Mouse (Mus musculus): ENCODE results near the gene Kpna7. TPM values are rescaled to one million over a fixed set of nuclear protein-coding genes. Genes with fewer than 3 reads are reported as not detected.

The Kpna7 gene
- polyA plus RNA-seq, 1 experiment from 2014 or later, result not detected

- peaks cover 7% of the 10 kb centered on the region for H3K9me3 ChIP-seq (ENCODE audit: control insufficient read depth, low read length)
These were observed 100.6 kb downstream of the Kpna7 start for GRCm38 (mm10) chr5:144983227-144983626.

DNA sequence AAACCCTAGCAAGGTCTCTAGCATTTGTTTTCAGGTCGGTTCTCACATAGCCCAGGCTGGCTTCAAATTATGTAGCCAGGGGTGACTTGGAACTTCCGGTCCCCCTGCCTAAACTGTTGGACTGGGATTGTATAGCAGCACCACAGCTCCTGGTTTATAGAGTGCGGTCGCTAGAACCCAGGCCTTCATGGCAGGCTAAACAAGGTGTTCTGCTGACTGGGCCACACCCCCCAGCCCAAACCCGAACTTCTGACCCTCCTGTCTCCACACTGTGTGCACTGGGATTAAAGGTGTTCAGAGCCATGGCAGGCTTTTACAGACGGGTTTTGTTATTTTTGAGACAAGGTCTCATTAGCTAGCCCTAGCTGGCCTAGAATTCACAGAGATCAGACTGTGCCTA, 104.7 kb downstream of the Kpna7 start:
- Histone ChIP-seq H3K27me3 (ENCODE audit: control insufficient read depth, insufficient read depth, low read length) (no peaks in the 10 kb centered on the region), H3K4me1 (ENCODE audit: control insufficient read depth in 2 of 2, insufficient read depth in 2 of 2, low read length in 2 of 2) (peaks cover 5 to 6% of the 10 kb centered on the region in 2 experiments; a peak in 2 of 4 replicates), H3K4me3 (ENCODE audit: control insufficient read depth in 1 of 2, insufficient read depth in 1 of 2, low read depth in 1 of 2, low read length in 2 of 2) (no peak overlapping the region), H3K4me2 (ENCODE audit: low read length) (no peak overlapping the region), H3K9ac (ENCODE audit: low read length) (no peak overlapping the region), H3K9me3 (ENCODE audit: control insufficient read depth, low read length) (0 out of 2 replicates have a peak, but pooled peaks cover 4% of the 10 kb centered on the region), H3K27ac (replicated peaks in 1 of 2; ENCODE audit: control insufficient read depth in 1 of 2, insufficient read depth in 1 of 2, low read depth in 2 of 2, low read length in 2 of 2) (peak overlapping the region; percentile 9 to 20; a peak in 1 of 4 replicates), H3K36me3 (ENCODE audit: control insufficient read depth, insufficient read depth, low read length) (no peaks in the 10 kb centered on the region)
- ATAC-seq (ENCODE audit: insufficient number of reproducible peaks, insufficient read depth, low FRiP score, low read depth), result no peak
- 77% methylated on average over 6 of the region's 6 CpGs for WGBS

More at GRCm38 (mm10) chr5:144983227-144983626, 100.6 kb downstream of the Kpna7 start:
- H3K4me2 ChIP-seq (ENCODE audit: low read length), result no peak overlapping the region
- H3K27ac ChIP-seq (replicated peaks in 1 of 2; ENCODE audit: control insufficient read depth in 1 of 2, insufficient read depth in 1 of 2, low read depth in 2 of 2, low read length in 2 of 2), result no peak overlapping the region
- no peak overlapping the region for H3K4me3 ChIP-seq (ENCODE audit: control insufficient read depth in 1 of 2, insufficient read depth in 1 of 2, low read depth in 1 of 2, low read length in 2 of 2)
- 92% methylated on average over 3 of the region's 3 CpGs for WGBS
- H3K4me1 ChIP-seq (ENCODE audit: control insufficient read depth in 2 of 2, insufficient read depth in 2 of 2, low read length in 2 of 2), result peaks cover 5 to 6% of the 10 kb centered on the region in 2 experiments; a peak in 2 of 4 replicates
- H3K36me3 ChIP-seq (ENCODE audit: control insufficient read depth, insufficient read depth, low read length), result no peaks in the 10 kb centered on the region
- no peak overlapping the region for H3K9ac ChIP-seq (ENCODE audit: low read length)
- no peaks in the 10 kb centered on the region for H3K27me3 ChIP-seq (ENCODE audit: control insufficient read depth, insufficient read depth, low read length)
- ATAC-seq (ENCODE audit: insufficient number of reproducible peaks, insufficient read depth, low FRiP score, low read depth), result no peak

DNA sequence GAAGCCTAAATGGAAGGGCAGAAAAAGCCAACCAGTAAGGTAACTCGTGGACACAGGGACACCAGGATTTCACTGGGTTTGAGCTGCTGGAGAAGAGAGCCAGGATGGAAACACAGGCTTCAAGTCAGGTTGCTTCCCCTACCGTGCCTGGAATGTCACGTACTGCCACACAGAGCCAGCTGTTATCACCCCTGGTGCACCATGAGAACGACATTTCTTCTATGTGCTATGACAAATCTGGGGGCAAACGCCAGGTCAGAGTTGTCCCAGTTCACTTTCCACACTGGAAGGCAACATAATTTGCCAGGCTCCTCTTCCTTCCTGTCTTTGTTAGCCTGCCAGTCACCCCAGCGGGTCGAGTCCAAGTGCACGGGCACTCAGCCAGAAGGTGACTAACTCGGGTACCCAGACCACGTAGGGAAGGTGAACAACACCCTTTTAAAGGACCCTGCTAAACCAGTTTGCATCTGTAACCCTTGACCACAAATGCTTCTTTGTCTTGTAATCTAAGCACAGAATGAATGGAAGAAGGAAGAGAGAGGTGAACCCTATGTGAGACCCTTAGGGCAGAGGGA, 105.2 kb downstream of the Kpna7 start:
- H3K9me3 ChIP-seq (ENCODE audit: control insufficient read depth, low read length), result 0 out of 2 replicates have a peak, but pooled peaks cover 4% of the 10 kb centered on the region
- H3K27me3 ChIP-seq (ENCODE audit: control insufficient read depth, insufficient read depth, low read length), result no peaks in the 10 kb centered on the region
- no peak overlapping the region for H3K4me3 ChIP-seq (ENCODE audit: control insufficient read depth in 1 of 2, insufficient read depth in 1 of 2, low read depth in 1 of 2, low read length in 2 of 2)
- 21% methylated on average over 10 of the region's 10 CpGs for WGBS
- H3K27ac ChIP-seq (replicated peaks in 1 of 2; ENCODE audit: control insufficient read depth in 1 of 2, insufficient read depth in 1 of 2, low read depth in 2 of 2, low read length in 2 of 2), result peak overlapping the region; percentile 20 to 46; a peak in 2 of 4 replicates
- H3K4me1 ChIP-seq (ENCODE audit: control insufficient read depth in 2 of 2, insufficient read depth in 2 of 2, low read length in 2 of 2), result peaks cover 5 to 6% of the 10 kb centered on the region in 2 experiments; a peak in 2 of 4 replicates
- no peak overlapping the region for H3K4me2 ChIP-seq (ENCODE audit: low read length)
- H3K9ac ChIP-seq (ENCODE audit: low read length), result no peak overlapping the region
- ATAC-seq (ENCODE audit: insufficient number of reproducible peaks, insufficient read depth, low FRiP score, low read depth), result peak; percentile 39; the same call in 1 of the 2 replicates
- H3K36me3 ChIP-seq (ENCODE audit: control insufficient read depth, insufficient read depth, low read length), result no peaks in the 10 kb centered on the region

- Histone ChIP-seq H3K4me3 (ENCODE audit: control insufficient read depth in 1 of 2, insufficient read depth in 1 of 2, low read depth in 1 of 2, low read length in 2 of 2) (no peak overlapping the region), H3K4me1 (ENCODE audit: control insufficient read depth in 2 of 2, insufficient read depth in 2 of 2, low read length in 2 of 2) (0 out of 4 replicates have a peak, but pooled peaks cover 0 to 2% of the 10 kb centered on the region in 2 experiments), H3K9me3 (ENCODE audit: control insufficient read depth, low read length) (no peaks in the 10 kb centered on the region), H3K9ac (ENCODE audit: low read length) (no peak overlapping the region), H3K27me3 (ENCODE audit: control insufficient read depth, insufficient read depth, low read length) (peaks cover 5% of the 10 kb centered on the region; the same call in 1 of the 2 replicates), H3K4me2 (ENCODE audit: low read length) (no peak overlapping the region), H3K27ac (replicated peaks in 1 of 2; ENCODE audit: control insufficient read depth in 1 of 2, insufficient read depth in 1 of 2, low read depth in 2 of 2, low read length in 2 of 2) (no peak overlapping the region), H3K36me3 (ENCODE audit: control insufficient read depth, insufficient read depth, low read length) (no peaks in the 10 kb centered on the region)
- ATAC-seq (ENCODE audit: insufficient number of reproducible peaks, insufficient read depth, low FRiP score, low read depth), result no peak
- 77% methylated on average over 3 of the region's 3 CpGs for WGBS
These were observed 112.6 kb downstream of the Kpna7 start for GRCm38 (mm10) chr5:144971266-144971665.

- peaks cover 5% of the 10 kb centered on the region; the same call in 1 of the 2 replicates for H3K27me3 ChIP-seq (ENCODE audit: control insufficient read depth, insufficient read depth, low read length)
- ATAC-seq (ENCODE audit: insufficient number of reproducible peaks, insufficient read depth, low FRiP score, low read depth), result peak; percentile 64
- H3K9me3 ChIP-seq (ENCODE audit: control insufficient read depth, low read length), result no peaks in the 10 kb centered on the region
- peak within 1 kb of the TSS; percentile 96 for H3K9ac ChIP-seq (ENCODE audit: low read length)
- 1% methylated on average over 72 of the region's 89 CpGs for WGBS
- H3K4me3 ChIP-seq (ENCODE audit: control insufficient read depth in 1 of 2, insufficient read depth in 1 of 2, low read depth in 1 of 2, low read length in 2 of 2), result peak within 1 kb of the TSS; percentile 80 to 94
- peak within 1 kb of the TSS; percentile 87 for H3K4me2 ChIP-seq (ENCODE audit: low read length)
- peaks cover 15 to 26% of the 10 kb centered on the region in 2 experiments for H3K4me1 ChIP-seq (ENCODE audit: control insufficient read depth in 2 of 2, insufficient read depth in 2 of 2, low read length in 2 of 2)
- no peaks in the 10 kb centered on the region for H3K36me3 ChIP-seq (ENCODE audit: control insufficient read depth, insufficient read depth, low read length)
- H3K27ac ChIP-seq (replicated peaks in 1 of 2; ENCODE audit: control insufficient read depth in 1 of 2, insufficient read depth in 1 of 2, low read depth in 2 of 2, low read length in 2 of 2), result peak within 1 kb of the TSS; percentile 82 to 90
These were observed 118.0 kb downstream of the Kpna7 start, which contains the start of gene Smurf1 for GRCm38 (mm10) chr5:144965639-144966351. Smurf1 (minus strand) TSS chr5:144965847.

- Histone ChIP-seq H3K27ac (replicated peaks in 1 of 2; ENCODE audit: control insufficient read depth in 1 of 2, insufficient read depth in 1 of 2, low read depth in 2 of 2, low read length in 2 of 2) (peak overlapping the region; percentile 52 to 90; a peak in 3 of 4 replicates), H3K4me1 (ENCODE audit: control insufficient read depth in 2 of 2, insufficient read depth in 2 of 2, low read length in 2 of 2) (peaks cover 17 to 34% of the 10 kb centered on the region in 2 experiments), H3K9me3 (ENCODE audit: control insufficient read depth, low read length) (no peaks in the 10 kb centered on the region), H3K9ac (ENCODE audit: low read length) (peak overlapping the region; percentile 96), H3K4me2 (ENCODE audit: low read length) (peak overlapping the region; percentile 87), H3K36me3 (ENCODE audit: control insufficient read depth, insufficient read depth, low read length) (no peaks in the 10 kb centered on the region), H3K27me3 (ENCODE audit: control insufficient read depth, insufficient read depth, low read length) (peaks cover 5% of the 10 kb centered on the region; the same call in 1 of the 2 replicates), H3K4me3 (ENCODE audit: control insufficient read depth in 1 of 2, insufficient read depth in 1 of 2, low read depth in 1 of 2, low read length in 2 of 2) (peak overlapping the region; percentile 80 to 94)
- 2% methylated on average over 35 of the region's 56 CpGs for WGBS
- ATAC-seq (ENCODE audit: insufficient number of reproducible peaks, insufficient read depth, low FRiP score, low read depth), result peak; percentile 72
These were observed 118.8 kb downstream of the Kpna7 start for GRCm38 (mm10) chr5:144964872-144965638.

DNA sequence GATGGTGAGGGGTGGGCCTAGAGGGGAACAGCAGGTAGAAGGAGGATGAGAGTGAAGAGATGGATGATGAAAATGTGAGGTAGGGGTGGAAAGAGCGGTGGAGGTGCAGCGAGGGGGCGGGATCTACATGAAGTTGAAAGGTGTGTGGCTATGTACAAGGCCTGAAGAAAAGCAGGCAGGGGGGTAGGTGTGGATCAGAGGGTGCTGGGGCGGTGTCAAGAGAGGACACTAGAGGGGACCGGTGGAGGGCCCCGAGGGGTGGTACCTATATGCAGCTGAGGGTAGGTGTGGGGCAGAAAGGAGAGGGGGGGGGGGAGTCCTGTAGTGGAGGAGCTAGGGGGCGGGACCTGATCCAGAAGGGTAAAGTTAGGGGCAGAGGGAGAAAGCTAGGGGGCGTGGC, 119.4 kb downstream of the Kpna7 start:
- Histone ChIP-seq H3K9ac (ENCODE audit: low read length) (no peak overlapping the region), H3K36me3 (ENCODE audit: control insufficient read depth, insufficient read depth, low read length) (no peaks in the 10 kb centered on the region), H3K4me2 (ENCODE audit: low read length) (peak overlapping the region; percentile 87), H3K27me3 (ENCODE audit: control insufficient read depth, insufficient read depth, low read length) (peaks cover 5% of the 10 kb centered on the region; the same call in 1 of the 2 replicates), H3K4me1 (ENCODE audit: control insufficient read depth in 2 of 2, insufficient read depth in 2 of 2, low read length in 2 of 2) (peaks cover 18 to 34% of the 10 kb centered on the region in 2 experiments), H3K4me3 (ENCODE audit: control insufficient read depth in 1 of 2, insufficient read depth in 1 of 2, low read depth in 1 of 2, low read length in 2 of 2) (peak overlapping the region; percentile 80 to 94), H3K27ac (replicated peaks in 1 of 2; ENCODE audit: control insufficient read depth in 1 of 2, insufficient read depth in 1 of 2, low read depth in 2 of 2, low read length in 2 of 2) (no peak overlapping the region; a peak in 1 of 4 replicates), H3K9me3 (ENCODE audit: control insufficient read depth, low read length) (no peaks in the 10 kb centered on the region)
- 29% methylated on average over 8 of the region's 8 CpGs for WGBS
- peak; percentile 19 for ATAC-seq (ENCODE audit: insufficient number of reproducible peaks, insufficient read depth, low FRiP score, low read depth)
